Mouse (Mus musculus) megakaryocyte, embryonic 14.5 days (primary cell): ENCODE measurements around the gene Ercc6. TPM values are rescaled to one million over a fixed set of nuclear protein-coding genes. Genes with fewer than 3 reads are reported as not detected.

Experiments
- H3K27me3 ChIP-seq: replicated peaks from 2 replicates; pipeline ENCODE3; 2012; ENCODE audit warnings: inconsistent platforms
- H3K36me3 ChIP-seq: replicated peaks from 2 replicates; pipeline ENCODE3; 2012; ENCODE audit warnings: low read length, inconsistent platforms, mixed read lengths
- H3K4me1 ChIP-seq: 2 replicates; pipeline ENCODE4 v1.6.1; 2012; ENCODE audit warnings: inconsistent platforms
- H3K4me3 ChIP-seq: replicated peaks from 2 replicates; pipeline ENCODE3; 2012; ENCODE audit warnings: moderate library complexity, mild to moderate bottlenecking, inconsistent platforms
- H3K9me3 ChIP-seq: 2 replicates; pipeline ENCODE4 v1.6.1; 2012; ENCODE audit warnings: inconsistent platforms
- FLI1 ChIP-seq: IDR thresholded peaks from 2 replicates; pipeline ENCODE4 v1.6.1; 2012; ENCODE audit warnings: low read length, inconsistent platforms, mixed read lengths
- GATA1 ChIP-seq: IDR thresholded peaks from 3 replicates; pipeline ENCODE4 v1.6.1; 2012; ENCODE audit warnings: mixed read lengths, low read length, inconsistent platforms, borderline replicate concordance
- polyA plus RNA-seq: library from polyadenylated mRNA; stranded (reverse); fragments of >175 nt; gene quantifications from 2 replicates; pipeline ENCODE4 v1.2.3, GENCODE M21; 2012; ENCODE audit warnings: low replicate concordance; ENCODE audit not compliant: insufficient read depth

Ercc6 gene
- polyA plus RNA-seq, 1 experiment, result 1.0 TPM

DNA sequence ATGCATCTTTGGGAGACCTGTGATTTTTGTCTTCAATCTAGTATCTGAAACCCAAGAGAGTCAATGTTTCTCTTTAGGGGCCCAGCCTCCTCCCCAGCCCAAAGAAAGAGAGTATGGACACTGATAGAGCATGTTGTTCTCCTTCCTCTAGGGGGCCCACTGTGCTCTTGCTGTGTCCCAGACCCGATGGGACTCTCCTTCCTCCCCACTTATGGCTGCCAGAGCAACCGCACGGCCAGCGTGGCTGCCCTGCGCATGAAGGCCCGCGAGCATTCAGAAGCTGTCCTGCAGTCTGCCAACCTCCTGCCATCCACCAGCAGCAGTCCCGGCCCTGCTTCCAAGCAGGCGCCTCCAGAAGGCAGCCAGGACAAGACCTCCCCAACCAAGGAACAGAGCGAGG, 115.3 kb downstream of the Ercc6 start:
- H3K27me3 ChIP-seq, result peaks cover 75% of the 10 kb centered on the region
- no peak for TF ChIP-seq FLI1
- no peak for TF ChIP-seq GATA1

More for the DNA sequence above, 115.3 kb downstream of the Ercc6 start:
- Histone ChIP-seq H3K9me3 (no peaks in the 10 kb centered on the region), H3K4me1 (peaks cover 24% of the 10 kb centered on the region), H3K4me3 (no peak overlapping the region), H3K36me3 (no peaks in the 10 kb centered on the region)

Other genes with a start within 250 kb of the Ercc6 start
- not detected in 2 replicates for gene Ogdhl, start 191.5 kb upstream of the Ercc6 start, polyA plus RNA-seq
- gene 1700024G13Rik, start 125.1 kb upstream of the Ercc6 start, polyA plus RNA-seq, result not detected in 2 replicates
- not detected in 2 replicates for gene Slc18a3, start 48.7 kb upstream of the Ercc6 start, polyA plus RNA-seq
- gene Chat, start 47.5 kb upstream of the Ercc6 start, polyA plus RNA-seq, result not detected in 2 replicates
- 0.04 TPM in 1 of 2 replicates, not detected in the other for gene Prrxl1, start 85.9 kb downstream of the Ercc6 start, polyA plus RNA-seq
- gene 3425401B19Rik, start 171.8 kb downstream of the Ercc6 start, polyA plus RNA-seq, result not detected in 2 replicates